Mouse (Mus musculus) CH12.LX (cell line): ENCODE results near the gene Ulk4.

ENCODE experiments used
- CHD2 ChIP-seq: IDR thresholded peaks from 2 replicates; pipeline ENCODE4 v1.6.1; 2011; ENCODE audit warnings: low read length, improper control_type of control experiment
- CTCF ChIP-seq, 2 experiments: IDR thresholded peaks in 1 of 2; conservative IDR thresholded peaks in 1 of 2; 2 replicates each; pipeline ENCODE4 v1.5.1; 2011 to 2012; ENCODE audit warnings: low read depth in 2 of 2, low read length in 2 of 2, improper control_type of control experiment in 1 of 2, inconsistent platforms in 1 of 2, mild to moderate bottlenecking in 1 of 2, moderate library complexity in 1 of 2
- EP300 ChIP-seq: IDR thresholded peaks from 2 replicates; pipeline ENCODE4 v1.6.1; 2011; ENCODE audit warnings: low read length, improper control_type of control experiment
- MAFK ChIP-seq: IDR thresholded peaks from 2 replicates; pipeline ENCODE4 v1.6.1; 2011; ENCODE audit warnings: low read length, improper control_type of control experiment; ENCODE audit not compliant: insufficient replicate concordance
- MAZ ChIP-seq: IDR thresholded peaks from 2 replicates; pipeline ENCODE4 v1.6.1; 2012; ENCODE audit warnings: low read depth, mild to moderate bottlenecking, inconsistent platforms, low read length, improper control_type of control experiment, moderate library complexity
- POLR2A ChIP-seq: IDR thresholded peaks from 2 replicates; pipeline ENCODE4 v1.6.1; 2011; ENCODE audit warnings: low read depth, mild to moderate bottlenecking, improper control_type of control experiment, low read length
- POLR2AphosphoS2 ChIP-seq: IDR thresholded peaks from 2 replicates; pipeline ENCODE4 v1.6.1; 2011; ENCODE audit warnings: low read depth, low read length, improper control_type of control experiment
- TBP ChIP-seq: conservative IDR thresholded peaks from 2 replicates; pipeline ENCODE4 v1.6.1; 2011; ENCODE audit warnings: low read depth, low read length, improper control_type of control experiment
- ZNF384 ChIP-seq: IDR thresholded peaks from 2 replicates; pipeline ENCODE4 v1.6.1; 2012; ENCODE audit warnings: low read depth, low read length, improper control_type of control experiment, inconsistent platforms

- TF ChIP-seq CTCF (conservative IDR thresholded peaks at IDR 0.05 in 1 of 2, IDR thresholded peaks at IDR 0.05 in 1 of 2; ENCODE audit: low read depth in 2 of 2, low read length in 2 of 2) (no peak), MAZ (no peak), POLR2AphosphoS2 (no peak), CHD2 (no peak), TBP (no peak), MAFK (no peak), POLR2A (no peak), ZNF384 (no peak), EP300 (no peak)
Observed at GRCm38 (mm10) chr9:121075246-121075645, 201.8 kb downstream of the Ulk4 start.
